Mouse (Mus musculus): ENCODE data around the gene Card11. TPM values are rescaled to one million over a fixed set of nuclear protein-coding genes. Genes with fewer than 3 reads are reported as not detected.

The Card11 gene
- polyA plus RNA-seq, 1 experiment from 2014 or later, result 0.07 TPM

DNA sequence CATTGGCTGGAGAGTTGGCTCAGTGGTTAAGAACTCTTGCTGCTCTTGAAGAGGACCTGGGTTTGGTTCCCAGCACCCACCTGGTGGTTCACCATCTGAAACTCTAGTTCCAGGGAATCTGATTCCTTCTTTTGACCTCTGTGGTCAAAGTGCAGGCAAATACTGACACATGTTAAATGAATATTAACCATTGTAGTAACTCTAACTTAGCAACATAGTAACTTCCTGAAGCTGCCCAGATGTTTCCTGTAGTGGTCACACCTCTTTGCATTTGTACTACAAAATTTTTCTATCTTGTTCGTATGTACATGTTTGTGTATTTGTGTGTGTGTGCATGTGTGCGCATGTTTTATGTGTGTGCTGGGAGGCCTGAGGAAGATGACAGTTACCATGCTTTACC is 20.3 kb downstream of the Card11 start:
- Histone ChIP-seq H3K27ac (replicated peaks) (no peak overlapping the region), H3K4me3 (no peak overlapping the region), H3K4me1 (peaks cover 12% of the 10 kb centered on the region), H3K36me3 (no peaks in the 10 kb centered on the region), H3K27me3 (ENCODE audit: low read depth, poor library complexity, severe bottlenecking) (no peaks in the 10 kb centered on the region), H3K9me3 (replicated peaks) (peaks cover 6% of the 10 kb centered on the region; the same call in 1 of the 2 replicates)
- no peak for DNase-seq (ENCODE audit: low spot score)
- 94% methylated on average over 2 of the region's 2 CpGs for WGBS

DNA sequence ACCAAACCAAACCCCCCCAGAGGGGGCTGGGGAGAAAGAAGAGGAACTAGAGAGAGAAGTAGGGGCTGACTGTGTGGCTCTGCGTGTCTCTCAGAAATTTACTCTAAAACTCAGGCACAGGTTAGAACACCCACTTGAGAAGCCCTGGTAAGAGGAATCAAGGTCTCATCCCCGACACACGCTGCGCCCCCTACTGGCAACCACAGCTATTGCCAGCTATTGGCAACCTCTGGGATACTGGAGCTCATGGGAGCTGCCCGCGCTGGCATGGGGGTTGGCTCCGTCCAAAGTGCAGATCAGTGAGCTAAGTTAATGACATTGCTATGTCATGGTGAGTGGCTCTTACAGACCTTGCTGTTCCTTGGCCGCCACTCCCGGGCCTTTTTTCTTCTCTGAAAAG is 37.4 kb downstream of the Card11 start:
- 41% methylated on average over 9 of the region's 9 CpGs for WGBS
- Histone ChIP-seq H3K4me3 (no peak overlapping the region), H3K27ac (replicated peaks) (no peak overlapping the region), H3K4me1 (no peaks in the 10 kb centered on the region), H3K27me3 (ENCODE audit: low read depth, poor library complexity, severe bottlenecking) (no peaks in the 10 kb centered on the region), H3K9me3 (replicated peaks) (no peaks in the 10 kb centered on the region), H3K36me3 (no peaks in the 10 kb centered on the region)
- peak; percentile 44 for DNase-seq (ENCODE audit: low spot score)

GRCm38 (mm10) chr5:140960732-140961131 is 39.6 kb downstream of the Card11 start:
- Histone ChIP-seq H3K9me3 (replicated peaks) (no peaks in the 10 kb centered on the region), H3K27ac (replicated peaks) (no peak overlapping the region), H3K4me1 (no peaks in the 10 kb centered on the region), H3K4me3 (no peak overlapping the region), H3K36me3 (no peaks in the 10 kb centered on the region), H3K27me3 (ENCODE audit: low read depth, poor library complexity, severe bottlenecking) (no peaks in the 10 kb centered on the region)
- no peak for DNase-seq (ENCODE audit: low spot score)
- WGBS, result 83% methylated on average over 6 of the region's 6 CpGs

DNA sequence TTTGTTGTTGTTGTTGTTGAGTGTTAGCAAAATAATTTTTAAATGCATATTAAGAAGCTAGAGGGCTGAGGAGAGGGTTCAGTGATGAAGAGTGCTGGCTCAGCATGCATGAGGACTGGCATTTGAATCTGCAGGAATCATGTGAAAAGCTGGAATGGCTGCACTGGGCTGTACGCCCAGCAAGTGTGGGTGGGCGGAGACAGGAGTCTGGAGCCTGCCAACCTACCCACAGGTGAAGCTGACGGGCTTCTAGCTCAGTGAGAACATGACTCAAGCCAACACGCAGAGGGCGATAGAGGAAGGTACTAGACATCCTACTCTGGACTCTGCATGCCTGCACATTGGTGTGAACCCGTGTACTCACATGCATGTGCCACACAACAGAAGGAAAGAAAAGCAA is 41.2 kb downstream of the Card11 start:
- no peaks in the 10 kb centered on the region for H3K27me3 ChIP-seq (ENCODE audit: low read depth, poor library complexity, severe bottlenecking)
- WGBS, result 87% methylated on average over 6 of the region's 6 CpGs
- H3K27ac ChIP-seq (replicated peaks), result no peak overlapping the region
- no peaks in the 10 kb centered on the region for H3K4me1 ChIP-seq
- H3K4me3 ChIP-seq, result no peak overlapping the region
- H3K36me3 ChIP-seq, result no peaks in the 10 kb centered on the region
- H3K9me3 ChIP-seq (replicated peaks), result no peaks in the 10 kb centered on the region
- DNase-seq (ENCODE audit: low spot score), result no peak

GRCm38 (mm10) chr5:140957106-140957505 is 43.3 kb downstream of the Card11 start:
- Histone ChIP-seq H3K4me3 (no peak overlapping the region), H3K9me3 (replicated peaks) (no peaks in the 10 kb centered on the region), H3K36me3 (no peaks in the 10 kb centered on the region), H3K27ac (replicated peaks) (no peak overlapping the region), H3K4me1 (no peaks in the 10 kb centered on the region), H3K27me3 (ENCODE audit: low read depth, poor library complexity, severe bottlenecking) (no peaks in the 10 kb centered on the region)
- no peak for DNase-seq (ENCODE audit: low spot score)
- WGBS, result 85% methylated on average over 4 of the region's 4 CpGs

DNA sequence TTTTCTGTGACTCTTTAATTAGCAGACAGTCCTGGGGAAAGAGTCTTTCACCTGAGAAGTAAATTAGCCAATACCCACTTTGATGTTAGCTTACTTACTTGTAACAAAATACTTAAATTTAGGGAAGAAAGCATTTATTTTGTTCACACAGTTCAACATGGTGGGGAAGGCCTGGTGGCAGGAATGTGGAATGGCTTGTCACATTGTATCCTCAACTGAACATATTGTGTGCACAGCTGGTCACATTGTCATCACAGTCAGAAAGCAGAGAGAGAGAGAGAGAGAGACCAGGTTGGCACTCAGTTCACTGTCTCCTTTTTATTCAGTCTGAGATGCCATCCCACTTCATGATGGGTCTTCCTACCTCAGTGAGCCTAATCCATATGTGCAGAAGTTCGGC is 44.7 kb downstream of the Card11 start:
- Histone ChIP-seq H3K4me1 (no peaks in the 10 kb centered on the region), H3K36me3 (no peaks in the 10 kb centered on the region), H3K27ac (replicated peaks) (no peak overlapping the region), H3K4me3 (no peak overlapping the region), H3K9me3 (replicated peaks) (no peaks in the 10 kb centered on the region), H3K27me3 (ENCODE audit: low read depth, poor library complexity, severe bottlenecking) (no peaks in the 10 kb centered on the region)
- DNase-seq (ENCODE audit: low spot score), result no peak
- WGBS, result 90% methylated on average over 1 of the region's 1 CpGs

DNA sequence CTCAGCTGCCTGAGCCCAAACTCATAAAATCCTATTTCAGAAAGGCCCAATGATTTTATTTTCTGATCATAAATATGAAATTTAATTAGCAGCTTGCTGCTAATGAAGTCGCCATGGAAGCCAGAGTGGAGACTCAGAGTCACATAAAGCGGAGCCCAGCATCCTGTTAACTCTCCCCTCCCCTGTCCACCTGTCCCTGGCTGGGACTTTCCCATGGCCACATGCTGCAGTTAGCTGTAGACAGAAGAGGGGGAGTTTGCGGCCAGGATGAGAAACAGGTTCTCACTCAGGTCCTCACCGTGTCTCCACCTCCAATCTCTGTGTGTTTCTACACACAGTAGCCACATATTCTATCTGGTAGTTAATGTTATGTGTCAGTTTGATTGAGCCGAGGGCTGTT is 48.6 kb downstream of the Card11 start:
- H3K9me3 ChIP-seq (replicated peaks), result peaks cover 5% of the 10 kb centered on the region; the same call in 1 of the 2 replicates
- no peak for DNase-seq (ENCODE audit: low spot score)
- H3K27me3 ChIP-seq (ENCODE audit: low read depth, poor library complexity, severe bottlenecking), result no peaks in the 10 kb centered on the region
- H3K4me3 ChIP-seq, result no peak overlapping the region
- H3K4me1 ChIP-seq, result peaks cover 6% of the 10 kb centered on the region; the same call in 1 of the 2 replicates
- no peak overlapping the region for H3K27ac ChIP-seq (replicated peaks)
- no peaks in the 10 kb centered on the region for H3K36me3 ChIP-seq
- 87% methylated on average over 5 of the region's 5 CpGs for WGBS

DNA sequence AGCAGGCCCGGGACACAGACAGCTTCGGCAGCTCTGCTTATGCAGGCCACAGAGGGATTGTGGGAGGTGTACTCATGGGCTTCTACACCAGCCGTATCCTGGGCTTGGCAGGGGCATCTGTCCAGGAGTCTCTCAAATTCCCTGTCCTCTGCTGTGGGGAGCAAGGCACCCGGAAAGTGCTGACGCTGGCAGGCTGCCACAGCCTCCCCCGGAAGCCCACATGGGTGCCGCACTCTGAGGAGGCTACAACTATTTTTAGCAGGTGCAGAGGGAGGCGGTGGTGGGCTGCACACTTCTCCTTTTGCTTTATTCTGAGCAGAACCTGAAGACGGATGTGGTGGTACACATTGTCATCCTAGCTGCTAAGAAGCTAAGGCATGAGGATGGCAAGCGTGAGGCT is 52.4 kb downstream of the Card11 start:
- H3K9me3 ChIP-seq (replicated peaks), result peaks cover 5% of the 10 kb centered on the region; the same call in 1 of the 2 replicates
- peaks cover 6% of the 10 kb centered on the region; the same call in 1 of the 2 replicates for H3K4me1 ChIP-seq
- DNase-seq (ENCODE audit: low spot score), result no peak
- H3K36me3 ChIP-seq, result no peaks in the 10 kb centered on the region
- 84% methylated on average over 10 of the region's 10 CpGs for WGBS
- no peak overlapping the region for H3K27ac ChIP-seq (replicated peaks)
- H3K27me3 ChIP-seq (ENCODE audit: low read depth, poor library complexity, severe bottlenecking), result no peaks in the 10 kb centered on the region
- no peak overlapping the region for H3K4me3 ChIP-seq

DNA sequence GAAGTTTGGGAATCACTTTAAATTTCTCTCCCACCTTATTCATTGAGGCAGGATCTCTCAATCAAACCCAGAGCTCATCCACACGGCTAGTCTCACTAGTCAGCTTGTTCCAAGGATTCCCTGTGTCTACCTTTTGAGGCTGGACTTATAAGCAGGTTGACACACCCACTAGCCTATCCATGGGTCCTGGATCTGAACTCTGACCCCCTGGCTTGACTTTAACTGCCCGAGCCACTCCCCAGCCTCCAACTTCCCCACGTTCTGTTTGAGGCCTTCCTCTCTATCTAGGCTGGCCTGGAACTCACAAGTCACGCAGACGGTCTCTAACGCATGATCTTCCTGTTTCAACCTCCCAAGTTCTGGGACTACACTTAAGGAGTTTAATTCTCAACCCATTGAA is 54.3 kb downstream of the Card11 start:
- H3K9me3 ChIP-seq (replicated peaks), result peaks cover 5% of the 10 kb centered on the region; the same call in 1 of the 2 replicates
- H3K27ac ChIP-seq (replicated peaks), result no peak overlapping the region
- WGBS, result 83% methylated on average over 6 of the region's 6 CpGs
- H3K4me3 ChIP-seq, result no peak overlapping the region
- H3K4me1 ChIP-seq, result peaks cover 6% of the 10 kb centered on the region; the same call in 1 of the 2 replicates
- H3K27me3 ChIP-seq (ENCODE audit: low read depth, poor library complexity, severe bottlenecking), result no peaks in the 10 kb centered on the region
- no peak for DNase-seq (ENCODE audit: low spot score)
- H3K36me3 ChIP-seq, result no peaks in the 10 kb centered on the region

DNA sequence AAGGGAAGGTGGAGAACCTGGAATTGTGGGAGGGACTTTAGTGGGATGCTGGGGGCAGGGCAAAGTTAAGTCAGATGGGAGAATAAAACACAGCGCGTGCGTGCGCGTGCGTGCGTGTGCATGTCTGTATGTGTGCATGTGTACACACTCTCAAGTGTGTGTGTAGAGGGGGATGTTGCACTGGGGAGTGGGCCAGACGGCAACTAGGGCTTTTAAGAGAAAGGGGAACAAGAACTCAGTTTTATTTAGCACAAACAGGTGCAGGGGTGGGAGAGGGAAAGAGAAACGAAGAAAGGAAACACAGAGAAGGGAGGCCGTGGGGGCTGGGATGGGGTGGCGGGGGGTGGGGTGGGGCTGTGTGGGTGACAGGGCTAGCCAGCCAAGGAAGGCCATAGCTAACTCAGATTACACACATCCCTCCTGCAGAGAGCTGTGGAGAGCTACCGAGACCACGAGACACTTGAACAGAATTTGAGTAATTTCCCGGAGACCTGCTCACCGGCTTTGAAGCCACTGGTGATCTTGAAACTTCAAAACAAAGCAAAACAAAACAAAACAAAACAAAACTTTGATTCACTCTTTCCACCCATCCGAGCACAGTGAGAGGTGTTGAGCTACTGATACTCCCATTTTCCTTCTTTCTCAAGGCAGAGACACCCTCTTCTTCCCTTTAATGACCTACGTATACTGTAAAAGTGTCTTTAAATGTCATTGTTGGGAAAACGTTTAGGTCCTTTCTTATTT is 55.8 kb downstream of the Card11 start:
- no peaks in the 10 kb centered on the region for H3K27me3 ChIP-seq (ENCODE audit: low read depth, poor library complexity, severe bottlenecking)

GRCm38 (mm10) chr5:140940923-140941491 is 59.4 kb downstream of the Card11 start:
- DNase-seq (ENCODE audit: low spot score), result no peak
- Histone ChIP-seq H3K36me3 (no peaks in the 10 kb centered on the region), H3K4me1 (no peaks in the 10 kb centered on the region), H3K4me3 (no peak overlapping the region), H3K27me3 (ENCODE audit: low read depth, poor library complexity, severe bottlenecking) (no peaks in the 10 kb centered on the region), H3K9me3 (replicated peaks) (no peaks in the 10 kb centered on the region), H3K27ac (replicated peaks) (no peak overlapping the region)
- 83% methylated on average over 14 of the region's 14 CpGs for WGBS

More for the DNA sequence above, 55.8 kb downstream of the Card11 start:
- Histone ChIP-seq H3K4me1 (peaks cover 6% of the 10 kb centered on the region; the same call in 1 of the 2 replicates), H3K36me3 (no peaks in the 10 kb centered on the region), H3K27ac (replicated peaks) (no peak overlapping the region), H3K9me3 (replicated peaks) (no peaks in the 10 kb centered on the region), H3K4me3 (no peak overlapping the region)
- 82% methylated on average over 18 of the region's 18 CpGs for WGBS
- DNase-seq (ENCODE audit: low spot score), result no peak

DNA sequence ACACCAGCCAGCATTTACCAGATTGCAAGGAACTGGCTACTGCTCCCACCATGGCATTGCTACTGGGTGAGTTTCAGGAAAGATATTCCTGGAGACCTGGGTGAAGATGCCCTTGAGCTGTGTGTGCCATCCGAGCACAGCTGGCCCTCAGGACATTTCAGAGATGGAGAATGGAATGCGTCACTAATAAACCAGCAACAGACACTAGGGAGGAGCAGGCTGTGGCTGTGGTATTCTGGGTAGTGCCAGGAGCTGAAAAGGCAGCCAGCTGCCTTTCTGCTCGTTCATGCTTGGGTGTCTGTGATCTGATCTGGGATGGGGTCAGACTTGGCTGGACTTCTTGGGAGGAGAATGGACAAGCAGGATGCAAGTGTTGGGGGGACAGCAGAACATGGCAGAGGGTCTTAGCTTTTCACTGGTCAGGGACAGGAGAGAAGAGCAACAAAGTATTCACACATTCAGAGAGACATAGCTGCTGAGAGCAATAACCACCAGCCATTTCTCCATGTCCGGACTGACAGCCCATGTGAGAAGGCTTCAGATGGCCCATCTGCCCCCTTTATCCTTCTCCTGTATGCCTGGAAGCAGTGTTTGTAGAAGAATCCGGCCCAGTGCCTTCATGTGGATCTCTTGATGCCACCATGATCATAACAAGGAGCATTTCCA is 60.0 kb downstream of the Card11 start:
- DNase-seq (ENCODE audit: low spot score), result no peak
- 71% methylated on average over 5 of the region's 5 CpGs for WGBS
- Histone ChIP-seq H3K27me3 (ENCODE audit: low read depth, poor library complexity, severe bottlenecking) (no peaks in the 10 kb centered on the region), H3K27ac (replicated peaks) (no peak overlapping the region), H3K36me3 (no peaks in the 10 kb centered on the region), H3K4me3 (no peak overlapping the region), H3K9me3 (replicated peaks) (no peaks in the 10 kb centered on the region), H3K4me1 (no peaks in the 10 kb centered on the region)

DNA sequence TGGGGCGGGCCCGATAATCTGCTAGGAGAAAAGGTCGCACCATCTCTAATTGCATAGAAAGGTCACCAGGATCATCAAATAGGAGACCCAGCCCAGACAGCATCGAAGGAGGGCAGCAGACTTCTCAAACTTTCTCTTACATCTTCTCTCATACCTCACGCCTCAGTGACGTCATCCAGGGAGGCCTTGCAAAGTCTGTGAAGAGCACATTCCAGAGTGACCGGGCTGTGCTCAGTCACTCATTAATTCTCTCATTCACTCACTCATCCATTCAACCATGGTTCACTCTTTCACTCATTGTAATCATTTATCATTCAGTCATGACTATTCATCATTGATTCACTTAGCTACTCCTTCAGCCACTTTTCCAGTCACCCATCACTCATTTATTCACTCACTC is 63.6 kb downstream of the Card11 start:
- Histone ChIP-seq H3K4me1 (no peaks in the 10 kb centered on the region), H3K27me3 (ENCODE audit: low read depth, poor library complexity, severe bottlenecking) (no peaks in the 10 kb centered on the region), H3K27ac (replicated peaks) (no peak overlapping the region), H3K4me3 (no peak overlapping the region), H3K9me3 (replicated peaks) (no peaks in the 10 kb centered on the region), H3K36me3 (no peaks in the 10 kb centered on the region)
- WGBS, result 82% methylated on average over 7 of the region's 7 CpGs
- no peak for DNase-seq (ENCODE audit: low spot score)
